Mouse (Mus musculus) gastrocnemius, adult 18-20 months (tissue): ENCODE measurements around the gene Gnl3l. TPM values are rescaled to one million over a fixed set of nuclear protein-coding genes. Genes with fewer than 3 reads are reported as not detected.

Experiments used
- DNase-seq: peaks from one replicate; pipeline ENCODE4 v3.0.0; 2021; ENCODE audit warnings: low spot score
- total RNA-seq, 2 experiments: library from RNA; stranded (reverse); gene quantifications; 2 replicates each; pipeline ENCODE4 v1.2.3; 2021

Gnl3l gene
- total RNA-seq, 2 experiments from 2014 or later, result 37.3 to 42.7 TPM

DNA sequence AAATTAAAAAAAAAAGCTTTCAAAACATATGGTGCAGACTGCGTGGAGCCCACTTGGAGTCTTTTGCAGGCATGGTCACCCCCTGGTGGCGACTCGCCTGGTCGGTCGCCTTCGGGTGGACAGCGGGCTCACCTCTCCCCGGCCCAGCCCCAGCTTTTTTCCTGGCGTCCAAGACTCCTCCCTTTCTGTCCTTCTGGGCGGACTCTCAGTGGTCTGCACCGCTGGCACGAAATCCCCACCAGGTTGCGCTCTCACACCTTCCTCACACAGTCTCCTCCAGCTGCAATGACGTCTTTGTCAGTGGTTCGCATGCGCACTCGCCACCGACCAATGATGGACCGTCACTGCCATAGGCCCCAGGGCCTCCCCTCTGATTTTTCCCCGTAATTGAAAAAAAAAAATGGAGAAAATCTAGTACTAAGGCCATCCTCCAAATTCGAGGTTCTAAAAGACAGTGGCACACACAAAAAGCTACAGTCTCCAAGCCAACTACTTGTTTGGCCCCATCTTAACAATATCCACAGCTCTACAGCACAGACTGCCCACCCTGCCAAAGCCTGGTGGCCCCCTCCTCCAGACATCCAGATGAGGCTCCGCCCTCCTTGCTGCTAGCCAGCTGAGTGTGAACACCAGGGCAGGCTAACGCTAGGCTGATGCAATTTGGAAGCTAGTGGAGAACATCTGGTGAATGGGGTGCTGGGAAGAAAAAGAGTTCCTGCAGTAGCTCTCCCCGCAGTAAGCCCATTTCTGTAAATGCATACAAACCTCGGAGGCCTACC, 60.4 kb downstream of the Gnl3l start:
- DNase-seq, result peak; percentile 62

DNA sequence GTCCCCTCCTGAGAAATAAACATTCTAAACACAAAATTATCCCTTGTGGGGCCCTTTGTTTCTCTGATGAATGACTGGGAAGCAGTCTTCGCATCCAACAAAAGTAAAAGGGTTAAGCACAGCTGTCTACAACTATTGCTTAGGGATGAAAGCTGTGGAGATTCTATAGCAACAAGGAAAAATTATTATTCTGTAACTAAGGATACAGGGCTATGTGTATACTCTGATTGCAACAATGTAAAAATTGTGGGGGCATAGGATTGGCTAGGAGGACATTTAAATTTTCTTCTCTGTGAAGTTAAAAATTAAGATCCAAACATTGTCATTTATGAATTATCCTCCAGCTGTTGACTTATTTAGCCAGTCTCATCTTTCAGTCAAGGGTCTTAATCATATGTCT, 61.1 kb downstream of the Gnl3l start:
- DNase-seq, result no peak

DNA sequence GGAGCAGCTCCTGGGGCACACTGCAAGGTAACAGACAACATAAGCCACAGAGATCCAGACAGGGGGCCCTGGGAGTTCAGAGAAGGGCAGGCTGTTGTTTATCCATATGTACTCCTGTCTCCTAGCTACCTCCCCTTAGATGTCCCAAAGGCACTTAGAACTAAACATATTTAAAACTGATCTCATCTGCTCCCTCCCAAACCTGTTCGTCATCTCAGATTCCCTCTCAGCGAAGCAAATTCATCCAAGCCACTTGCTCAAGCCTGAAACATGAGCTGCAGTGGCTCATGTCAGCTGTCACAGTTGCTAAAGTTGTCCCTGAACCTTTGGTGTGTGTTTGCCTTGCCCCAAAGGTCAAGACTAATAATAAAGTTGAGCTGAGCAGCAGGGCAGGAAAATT, 61.7 kb downstream of the Gnl3l start:
- peak; percentile 62 for DNase-seq

DNA sequence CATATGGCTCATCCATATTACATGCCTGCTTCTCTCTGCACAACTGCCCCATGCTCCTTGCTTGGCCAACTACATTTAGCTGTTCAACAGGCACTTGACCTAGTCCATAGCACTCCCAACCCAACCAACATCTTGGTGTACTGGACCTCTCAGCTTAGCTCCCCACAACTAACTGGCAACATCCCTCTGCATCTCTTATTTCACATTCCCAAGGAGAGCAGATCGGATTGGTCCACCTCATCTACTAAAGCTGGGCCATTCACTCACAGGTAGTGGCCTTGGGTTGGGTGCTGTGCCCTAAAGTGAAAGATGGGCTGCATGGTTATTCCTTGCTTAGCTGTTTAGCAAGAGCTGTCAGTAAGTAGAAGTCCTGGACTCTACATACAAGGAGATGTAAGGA, 62.4 kb downstream of the Gnl3l start:
- DNase-seq, result peak; percentile 57

Other genes starting within 250 kb of the Gnl3l start
- 10 to 100 TPM; 10.7 to 11.6 TPM for gene Maged2, start 203.0 kb downstream of the Gnl3l start, total RNA-seq
- gene Fgd1, start 28.8 kb upstream of the Gnl3l start, total RNA-seq, result 1 to 10 TPM; 2.0 to 2.3 TPM
- 1 to 10 TPM; 7.7 to 8.6 TPM for gene Tsr2, start 79.2 kb upstream of the Gnl3l start, total RNA-seq
- gene Wnk3, start 180.8 kb upstream of the Gnl3l start, total RNA-seq, result 1 to 10 TPM; 2.6 to 2.8 TPM